Mouse (Mus musculus): ENCODE measurements around the gene Aifm1. TPM values are rescaled to one million over a fixed set of nuclear protein-coding genes. Genes with fewer than 3 reads are reported as not detected.
A peak's percentile ranks its signal among the peaks of the same experiment; 100 is the strongest.
"Not testable (repeated sequence)": the region's sequence is repeated elsewhere in the genome, so short reads cannot be mapped to it uniquely, and the experiment has no call there.

Aifm1 gene
- polyA plus RNA-seq, 1 experiment = not detected

GRCm38 (mm10) chrX:48452931-48453673, 60.3 kb downstream of the Aifm1 start:
- WGBS = 24% methylated on average over 60 of the region's 71 CpGs
- Histone ChIP-seq H3K4me1 (ENCODE audit: control insufficient read depth, insufficient read depth, low read length) (peaks cover 6% of the 10 kb centered on the region; the same call in 1 of the 2 replicates), H3K4me3 (ENCODE audit: insufficient read depth, low read depth, low read length) (peak overlapping the region; percentile 21), H3K27ac (ENCODE audit: insufficient read depth, low read depth, low read length) (no peak overlapping the region)
- TF ChIP-seq CTCF (IDR thresholded peaks at IDR 0.05; ENCODE audit: insufficient read depth, low read depth, low read length) (no peak), POLR2A (IDR thresholded peaks at IDR 0.05; ENCODE audit: insufficient read depth, low read depth, low read length) (no peak)

GRCm38 (mm10) chrX:48452231-48452890, 61.0 kb downstream of the Aifm1 start:
- Histone ChIP-seq H3K4me3 (ENCODE audit: insufficient read depth, low read depth, low read length) (peak overlapping the region; percentile 21), H3K27ac (ENCODE audit: insufficient read depth, low read depth, low read length) (no peak overlapping the region), H3K4me1 (ENCODE audit: control insufficient read depth, insufficient read depth, low read length) (peaks cover 6% of the 10 kb centered on the region; the same call in 1 of the 2 replicates)
- 63% methylated on average over 9 of the region's 9 CpGs for WGBS
- TF ChIP-seq POLR2A (IDR thresholded peaks at IDR 0.05; ENCODE audit: insufficient read depth, low read depth, low read length) (no peak), CTCF (IDR thresholded peaks at IDR 0.05; ENCODE audit: insufficient read depth, low read depth, low read length) (no peak)

- 47% methylated on average over 10 of the region's 10 CpGs for WGBS
- no peak overlapping the region for H3K27ac ChIP-seq (ENCODE audit: insufficient read depth, low read depth, low read length)
- no peak for TF ChIP-seq POLR2A (IDR thresholded peaks at IDR 0.05; ENCODE audit: insufficient read depth, low read depth, low read length)
- TF ChIP-seq CTCF (IDR thresholded peaks at IDR 0.05; ENCODE audit: insufficient read depth, low read depth, low read length) = no peak
- H3K4me1 ChIP-seq (ENCODE audit: control insufficient read depth, insufficient read depth, low read length) = peaks cover 6% of the 10 kb centered on the region; the same call in 1 of the 2 replicates
- no peak overlapping the region for H3K4me3 ChIP-seq (ENCODE audit: insufficient read depth, low read depth, low read length)
These were observed 63.7 kb downstream of the Aifm1 start for GRCm38 (mm10) chrX:48449646-48450045.

DNA sequence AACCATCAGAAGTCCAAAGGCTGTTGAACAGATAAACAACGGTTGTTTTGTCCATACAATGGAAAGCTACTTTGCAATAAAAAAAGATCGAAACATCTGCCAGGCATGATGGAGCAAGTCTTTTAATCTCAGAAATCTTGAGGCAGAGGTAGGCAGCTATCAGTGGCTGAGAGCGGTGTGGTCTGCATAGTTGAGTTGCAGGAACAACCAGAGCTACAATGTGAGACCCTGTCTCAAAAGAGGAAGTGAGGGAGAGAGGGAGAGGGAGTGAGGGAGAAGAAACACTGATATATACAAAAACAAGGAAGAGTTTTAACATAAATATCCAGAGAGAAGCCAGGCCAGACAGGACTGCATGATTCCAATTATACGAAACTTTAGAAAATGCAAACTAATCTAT, 68.7 kb downstream of the Aifm1 start:
- H3K27ac ChIP-seq (ENCODE audit: insufficient read depth, low read depth, low read length) = no peak overlapping the region
- no peak overlapping the region for H3K4me3 ChIP-seq (ENCODE audit: insufficient read depth, low read depth, low read length)
- WGBS = 91% methylated on average over 4 of the region's 4 CpGs
- H3K4me1 ChIP-seq (ENCODE audit: control insufficient read depth, insufficient read depth, low read length) = no peaks in the 10 kb centered on the region
- TF ChIP-seq CTCF (IDR thresholded peaks at IDR 0.05; ENCODE audit: insufficient read depth, low read depth, low read length) (no peak), POLR2A (IDR thresholded peaks at IDR 0.05; ENCODE audit: insufficient read depth, low read depth, low read length) (no peak)

- no peak overlapping the region for H3K27ac ChIP-seq (ENCODE audit: insufficient read depth, low read depth, low read length)
- TF ChIP-seq POLR2A (IDR thresholded peaks at IDR 0.05; ENCODE audit: insufficient read depth, low read depth, low read length) = no peak
- WGBS = 68% methylated on average over 7 of the region's 7 CpGs
- no peak overlapping the region for H3K4me3 ChIP-seq (ENCODE audit: insufficient read depth, low read depth, low read length)
- H3K4me1 ChIP-seq (ENCODE audit: control insufficient read depth, insufficient read depth, low read length) = no peaks in the 10 kb centered on the region
These were observed 71.4 kb downstream of the Aifm1 start for GRCm38 (mm10) chrX:48441954-48442353.

- no peak overlapping the region for H3K27ac ChIP-seq (ENCODE audit: insufficient read depth, low read depth, low read length)
- TF ChIP-seq POLR2A (IDR thresholded peaks at IDR 0.05; ENCODE audit: insufficient read depth, low read depth, low read length) (no peak), CTCF (IDR thresholded peaks at IDR 0.05; ENCODE audit: insufficient read depth, low read depth, low read length) (no peak)
- H3K4me1 ChIP-seq (ENCODE audit: control insufficient read depth, insufficient read depth, low read length) = no peaks in the 10 kb centered on the region
- H3K4me3 ChIP-seq (ENCODE audit: insufficient read depth, low read depth, low read length) = no peak overlapping the region
- WGBS = 90% methylated on average over 6 of the region's 6 CpGs
These were observed 71.8 kb downstream of the Aifm1 start for GRCm38 (mm10) chrX:48441548-48441947.

GRCm38 (mm10) chrX:48439036-48439435, 74.3 kb downstream of the Aifm1 start:
- no peaks in the 10 kb centered on the region for H3K4me1 ChIP-seq (ENCODE audit: control insufficient read depth, insufficient read depth, low read length)
- TF ChIP-seq POLR2A (IDR thresholded peaks at IDR 0.05; ENCODE audit: insufficient read depth, low read depth, low read length) (no peak), CTCF (IDR thresholded peaks at IDR 0.05; ENCODE audit: insufficient read depth, low read depth, low read length) (no peak)
- no peak overlapping the region for H3K4me3 ChIP-seq (ENCODE audit: insufficient read depth, low read depth, low read length)
- WGBS = 77% methylated on average over 4 of the region's 4 CpGs
- no peak overlapping the region for H3K27ac ChIP-seq (ENCODE audit: insufficient read depth, low read depth, low read length)

DNA sequence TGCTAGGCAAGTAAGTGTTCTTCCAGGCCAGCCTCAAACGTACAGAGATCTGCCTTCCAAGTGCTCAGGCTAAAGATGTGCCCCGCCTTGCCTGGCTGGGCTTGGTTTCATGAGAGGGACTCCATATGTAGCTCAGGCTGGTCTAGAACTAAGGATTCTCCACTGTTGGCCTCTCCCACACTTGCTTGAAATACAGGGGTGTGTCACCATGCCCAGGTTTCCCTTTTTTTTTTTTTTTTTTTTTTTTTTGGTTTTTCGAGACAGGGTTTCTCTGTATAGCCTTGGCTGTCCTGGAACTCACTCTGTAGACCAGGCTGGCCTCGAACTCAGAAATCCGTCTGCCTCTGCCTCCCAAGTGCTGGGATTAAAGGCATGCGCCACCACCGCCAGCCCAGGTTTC, 77.3 kb downstream of the Aifm1 start:
- H3K4me1 ChIP-seq (ENCODE audit: control insufficient read depth, insufficient read depth, low read length); H3K27ac ChIP-seq (ENCODE audit: insufficient read depth, low read depth, low read length); H3K4me3 ChIP-seq (ENCODE audit: insufficient read depth, low read depth, low read length): not testable (repeated sequence)
- WGBS = 88% methylated on average over 6 of the region's 7 CpGs

DNA sequence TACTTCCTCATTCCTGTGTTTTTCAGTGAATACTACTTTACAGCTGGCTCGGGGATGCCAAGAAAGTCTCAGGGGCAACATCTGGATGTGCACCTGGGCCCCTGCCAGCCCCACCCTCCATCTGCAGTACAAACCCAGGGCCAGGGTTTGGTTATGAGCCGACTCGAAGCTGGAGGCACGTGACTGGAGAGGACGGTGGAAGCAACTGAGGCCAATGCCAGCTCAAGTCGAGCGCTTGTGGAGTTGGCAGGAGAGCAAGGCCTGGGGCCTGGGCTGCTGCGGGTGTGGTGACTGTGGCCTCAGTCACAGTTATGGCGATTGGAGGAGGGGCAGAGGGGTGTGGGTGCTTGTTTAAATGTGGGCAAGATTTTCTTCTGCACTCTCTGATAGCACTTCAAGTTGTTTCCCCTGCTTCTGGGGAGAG, 77.9 kb downstream of the Aifm1 start:
- 75% methylated on average over 9 of the region's 9 CpGs for WGBS
- no peak overlapping the region for H3K27ac ChIP-seq (ENCODE audit: insufficient read depth, low read depth, low read length)
- H3K4me3 ChIP-seq (ENCODE audit: insufficient read depth, low read depth, low read length) = no peak overlapping the region
- TF ChIP-seq POLR2A (IDR thresholded peaks at IDR 0.05; ENCODE audit: insufficient read depth, low read depth, low read length) (no peak), CTCF (IDR thresholded peaks at IDR 0.05; ENCODE audit: insufficient read depth, low read depth, low read length) (no peak)
- no peaks in the 10 kb centered on the region for H3K4me1 ChIP-seq (ENCODE audit: control insufficient read depth, insufficient read depth, low read length)

Data from olfactory bulb, adult 2 months (tissue).